Mouse (Mus musculus) kidney, postnatal 0 days (tissue): ENCODE measurements at regions not wholly inside any gene's neighbourhood (a gene's known extent, or its start where the extent isn't known, plus 50 kb on each side); places are given as distances from the start of the nearest gene placed in this dataset.
A peak's percentile ranks its signal among the peaks of the same experiment; 100 is the strongest.

ENCODE experiments used
- ATAC-seq: fragments of 200-750 bp; cut with Nextera tagmentation; replicated peaks from 2 replicates; pipeline ENCODE4 v1.8.0; 2017; ENCODE audit warnings: low read depth, moderate number of reproducible peaks, moderate TSS enrichment, moderate library complexity; ENCODE audit not compliant: low FRiP score
- DNase-seq: peaks from one replicate; pipeline ENCODE4 v3.0.0-alpha.2; 2016; ENCODE audit warnings: low spot score
- H3K27ac ChIP-seq: fragments of 300-500 bp; sonication (generic); 2 replicates; pipeline ENCODE4 v1.5.1; 2014; ENCODE audit warnings: mild to moderate bottlenecking
- H3K27me3 ChIP-seq: fragments of 300-500 bp; sonication (generic); 2 replicates; pipeline ENCODE4 v1.6.1; 2014; ENCODE audit warnings: low read length, mixed read lengths; ENCODE audit not compliant: insufficient read depth
- H3K36me3 ChIP-seq: fragments of 300-500 bp; sonication (generic); 2 replicates; pipeline ENCODE4 v1.6.1; 2014; ENCODE audit warnings: low read length, mixed read lengths; ENCODE audit not compliant: insufficient read depth
- H3K4me1 ChIP-seq: fragments of 300-500 bp; sonication (generic); replicated peaks from 2 replicates; pipeline ENCODE4 v1.6.1; 2014; ENCODE audit warnings: antibody characterized with exemption, low read length, mixed read lengths; ENCODE audit not compliant: insufficient read depth
- H3K4me2 ChIP-seq: fragments of 300-500 bp; sonication (generic); 2 replicates; pipeline ENCODE4 v1.6.1; 2014; ENCODE audit warnings: mild to moderate bottlenecking, low read length, moderate library complexity, mixed read lengths
- H3K4me3 ChIP-seq: fragments of 300-500 bp; sonication (generic); replicated peaks from 2 replicates; pipeline ENCODE4 v1.5.1; 2014; ENCODE audit warnings: low read depth, low read length
- H3K9ac ChIP-seq: fragments of 300-500 bp; sonication (generic); 2 replicates; pipeline ENCODE4 v1.6.1; 2014; ENCODE audit warnings: low read depth, low read length
- H3K9me3 ChIP-seq: fragments of 300-500 bp; sonication (generic); replicated peaks from 2 replicates; pipeline ENCODE4 v1.6.1; 2016; ENCODE audit warnings: low read length, inconsistent platforms, mixed read lengths
- CTCF ChIP-seq: IDR thresholded peaks from 2 replicates; pipeline ENCODE4 v1.5.1; 2016; ENCODE audit warnings: antibody characterized with exemption, low read depth, mild to moderate bottlenecking, moderate library complexity
- WGBS: fragments of 180-500 bp; shearing (Covaris S2); extraction: QIAGEN DNeasy Blood & Tissue Kit; methylation state at CpG from one replicate; pipeline ENCODE4 v1.1.7; 2014; 5-methylcytosine and 5-hydroxymethylcytosine counted together

GRCm38 (mm10) chr7:31208237-31209054 lies 52.8 kb upstream of the Gramd1a start:
- 36% methylated on average over 34 of the region's 34 CpGs for WGBS
- TF ChIP-seq CTCF = peak; percentile 29; the same call in 1 of the 2 replicates

GRCm38 (mm10) chr7:31207563-31208236 lies 52.0 kb upstream of the Gramd1a start:
- H3K27ac ChIP-seq = no peak overlapping the region
- H3K9me3 ChIP-seq = no peaks in the 10 kb centered on the region
- no peaks in the 10 kb centered on the region for H3K4me1 ChIP-seq
- ATAC-seq (peak; percentile 60; the same call in 1 of the 2 replicates), DNase-seq (no peak)
- H3K9ac ChIP-seq = no peak overlapping the region
- H3K4me3 ChIP-seq = peak overlapping the region; percentile 57
- H3K27me3 ChIP-seq = no peaks in the 10 kb centered on the region
- no peak for TF ChIP-seq CTCF
- H3K4me2 ChIP-seq = peak overlapping the region; percentile 66
- no peaks in the 10 kb centered on the region for H3K36me3 ChIP-seq
- 67% methylated on average over 13 of the region's 13 CpGs for WGBS

More at GRCm38 (mm10) chr7:31208237-31209054, 52.8 kb upstream of the Gramd1a start:
- no peak overlapping the region for H3K27ac ChIP-seq
- ATAC-seq (peak; percentile 85), DNase-seq (peak; percentile 83)
- no peaks in the 10 kb centered on the region for H3K9me3 ChIP-seq
- no peaks in the 10 kb centered on the region for H3K36me3 ChIP-seq
- no peaks in the 10 kb centered on the region for H3K4me1 ChIP-seq
- peak overlapping the region; percentile 57 for H3K4me3 ChIP-seq
- peak overlapping the region; percentile 66 for H3K4me2 ChIP-seq
- peak overlapping the region; percentile 62 for H3K9ac ChIP-seq
- no peaks in the 10 kb centered on the region for H3K27me3 ChIP-seq
